Mouse (Mus musculus): ENCODE data around the gene B230217C12Rik.
A peak's percentile ranks its signal among the peaks of the same experiment; 100 is the strongest.

The B230217C12Rik gene

DNA sequence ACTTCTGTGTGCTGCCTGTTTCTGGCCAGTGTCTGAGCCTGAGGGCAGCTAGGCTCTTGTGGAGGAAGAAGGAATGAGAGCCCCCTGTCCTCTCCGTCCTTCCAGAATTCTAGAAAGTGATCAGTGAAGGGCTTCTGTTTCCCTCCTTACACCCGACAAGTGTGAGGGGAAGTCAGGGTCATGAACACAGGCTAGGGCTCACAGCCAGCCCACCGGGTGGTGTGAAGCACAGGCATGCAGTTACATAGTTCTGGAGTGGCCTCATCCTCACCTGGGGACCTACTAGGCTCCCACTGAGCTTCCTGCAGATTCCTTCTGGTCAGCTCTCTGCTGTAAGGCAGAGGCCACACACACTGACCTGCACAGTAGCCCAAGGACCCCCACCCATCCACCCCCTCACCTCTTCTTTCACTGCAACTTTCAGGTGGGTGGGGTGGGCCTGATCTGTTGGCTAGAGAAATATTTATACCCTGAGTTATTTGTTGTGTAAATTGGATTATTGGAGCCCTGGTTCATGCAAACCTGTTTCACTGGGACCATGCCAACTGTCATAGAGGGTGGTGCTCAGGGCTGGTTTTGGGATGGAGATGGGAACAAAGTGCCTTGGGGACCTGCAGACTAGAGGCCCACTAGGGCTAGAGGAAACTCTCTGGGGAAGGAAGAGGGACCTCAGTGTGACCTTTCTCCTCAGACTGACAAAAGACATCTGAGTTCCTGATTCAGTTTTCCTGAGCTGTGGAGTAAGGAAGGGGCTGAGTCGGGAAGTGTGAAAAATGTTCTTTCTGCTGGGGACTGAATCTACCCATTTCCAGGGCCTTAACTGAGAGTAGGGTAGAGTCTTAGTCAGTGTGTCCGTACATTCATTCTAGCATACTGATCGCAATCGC is 31.1 kb upstream of the B230217C12Rik start:
- DNase-seq (ENCODE audit: low spot score) = no peak

DNA sequence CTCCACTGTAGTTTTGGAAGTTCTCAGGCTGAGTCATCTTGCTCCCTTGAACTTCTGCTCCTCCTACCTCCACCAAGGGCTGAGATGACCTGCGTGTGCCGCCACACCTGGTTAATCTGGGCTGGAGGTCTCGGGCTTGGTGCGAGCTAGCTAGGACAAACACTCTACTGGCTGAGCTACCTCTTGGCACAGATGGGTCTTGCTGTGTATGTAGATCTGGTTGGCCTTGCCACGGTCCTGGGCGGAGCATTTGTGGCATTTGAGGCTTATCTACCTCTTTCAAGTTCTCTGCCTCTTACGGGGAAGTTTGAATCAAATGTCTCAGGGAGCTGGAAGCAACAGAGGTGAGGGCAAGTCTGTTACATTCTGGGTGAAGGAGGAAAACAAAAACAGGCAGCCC is 30.2 kb upstream of the B230217C12Rik start:
- DNase-seq (ENCODE audit: low spot score) = no peak

DNA sequence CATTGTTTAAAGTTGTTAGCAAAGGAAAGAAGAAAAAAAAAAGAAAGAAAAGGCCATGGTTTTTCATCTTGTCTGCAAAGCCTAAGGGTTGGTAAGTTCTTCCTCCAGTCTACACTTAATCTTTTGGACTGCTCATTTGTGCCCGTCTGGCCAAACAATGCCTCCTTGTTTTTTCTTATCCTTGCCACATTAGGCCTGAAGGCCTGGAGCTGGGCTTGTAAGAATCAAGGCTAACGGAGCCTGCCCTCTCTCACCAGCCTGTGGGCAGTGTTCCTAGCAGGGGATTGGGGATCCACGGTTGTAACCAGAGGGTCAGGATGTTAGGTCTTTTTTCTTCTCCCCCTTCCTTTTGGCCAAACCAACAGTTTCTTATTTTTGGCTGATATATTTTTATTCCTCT is 29.6 kb upstream of the B230217C12Rik start:
- DNase-seq (ENCODE audit: low spot score) = no peak

DNA sequence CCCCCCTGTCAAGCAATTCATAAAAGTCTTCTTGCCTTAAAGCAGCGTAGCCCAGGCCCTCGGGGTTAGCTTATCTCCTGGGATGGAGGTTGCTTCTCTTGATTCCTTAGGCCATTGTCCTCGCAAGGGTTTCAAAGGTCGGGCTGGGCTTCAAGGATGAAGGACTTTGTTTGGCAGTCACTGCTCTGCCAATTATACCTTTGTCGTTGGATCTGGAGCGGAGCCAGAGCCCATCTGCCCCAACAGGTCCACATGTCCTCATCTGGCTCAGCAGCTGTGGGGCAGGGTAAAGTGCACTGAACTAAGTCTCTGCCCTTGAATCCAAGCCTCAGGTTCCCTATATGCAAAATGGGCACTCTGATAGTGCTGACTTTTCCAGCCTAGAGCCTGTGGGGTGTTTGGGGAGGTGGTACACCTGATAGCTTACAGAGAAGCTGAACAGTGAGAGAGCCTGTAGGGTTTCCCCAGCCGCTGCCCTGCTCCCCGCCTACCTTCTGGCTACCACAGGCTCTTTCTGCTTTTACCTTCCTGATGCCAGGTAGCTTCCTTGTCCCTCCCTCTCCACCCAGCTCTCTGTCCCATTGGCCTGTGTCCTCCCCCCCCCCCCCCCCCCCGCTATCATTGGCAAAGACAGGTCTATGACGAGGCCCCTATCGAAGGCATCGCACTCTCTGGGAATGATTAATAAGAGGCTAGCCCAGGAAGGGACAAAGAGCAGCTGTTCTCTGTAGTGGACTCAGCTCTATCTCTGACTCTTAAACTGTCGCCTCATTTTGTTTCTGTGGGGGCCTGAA is 28.8 kb upstream of the B230217C12Rik start:
- no peak for DNase-seq (ENCODE audit: low spot score)

DNA sequence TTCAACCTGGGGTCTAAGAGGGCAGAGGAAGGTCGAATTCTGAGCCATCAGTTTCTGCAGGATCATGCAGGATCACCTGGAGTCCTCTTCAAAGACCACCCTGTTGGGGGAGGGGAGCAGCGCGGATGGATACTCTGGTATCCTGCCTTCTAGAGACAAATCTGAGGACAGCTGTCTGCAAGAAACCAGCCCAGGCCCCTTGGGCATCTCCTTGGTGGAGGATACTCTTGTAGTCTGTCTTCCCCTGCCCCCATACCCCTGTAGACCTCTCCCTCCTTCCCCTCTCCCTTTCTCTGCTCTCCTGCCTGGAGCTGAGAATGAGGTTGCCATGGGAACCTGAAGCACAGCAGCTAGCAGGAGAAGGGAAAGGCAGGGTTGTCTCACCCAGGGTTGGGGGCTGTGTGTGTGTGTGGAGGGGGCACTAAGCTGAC is 28.1 kb upstream of the B230217C12Rik start:
- DNase-seq (ENCODE audit: low spot score) = no peak

DNA sequence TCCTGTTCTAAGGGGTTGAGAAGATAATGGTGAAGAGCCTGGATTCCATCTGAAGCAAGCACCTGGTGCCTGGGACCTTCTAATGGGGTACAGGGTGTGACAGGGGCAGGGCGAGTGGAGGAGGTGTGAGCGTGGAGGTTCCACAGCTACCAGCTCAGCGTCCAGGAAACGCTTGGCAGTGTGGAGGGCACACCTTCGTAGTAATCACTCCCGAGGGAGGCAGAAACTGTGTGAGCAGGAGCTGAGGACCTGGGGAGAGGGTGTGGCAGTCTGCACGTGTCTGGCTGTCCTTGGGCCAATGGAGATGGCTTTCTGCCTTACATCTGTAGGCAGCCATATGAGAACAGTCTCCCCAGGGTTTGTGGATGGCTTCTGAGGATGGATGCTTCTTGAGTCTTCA is 27.5 kb upstream of the B230217C12Rik start:
- no peak for DNase-seq (ENCODE audit: low spot score)

DNA sequence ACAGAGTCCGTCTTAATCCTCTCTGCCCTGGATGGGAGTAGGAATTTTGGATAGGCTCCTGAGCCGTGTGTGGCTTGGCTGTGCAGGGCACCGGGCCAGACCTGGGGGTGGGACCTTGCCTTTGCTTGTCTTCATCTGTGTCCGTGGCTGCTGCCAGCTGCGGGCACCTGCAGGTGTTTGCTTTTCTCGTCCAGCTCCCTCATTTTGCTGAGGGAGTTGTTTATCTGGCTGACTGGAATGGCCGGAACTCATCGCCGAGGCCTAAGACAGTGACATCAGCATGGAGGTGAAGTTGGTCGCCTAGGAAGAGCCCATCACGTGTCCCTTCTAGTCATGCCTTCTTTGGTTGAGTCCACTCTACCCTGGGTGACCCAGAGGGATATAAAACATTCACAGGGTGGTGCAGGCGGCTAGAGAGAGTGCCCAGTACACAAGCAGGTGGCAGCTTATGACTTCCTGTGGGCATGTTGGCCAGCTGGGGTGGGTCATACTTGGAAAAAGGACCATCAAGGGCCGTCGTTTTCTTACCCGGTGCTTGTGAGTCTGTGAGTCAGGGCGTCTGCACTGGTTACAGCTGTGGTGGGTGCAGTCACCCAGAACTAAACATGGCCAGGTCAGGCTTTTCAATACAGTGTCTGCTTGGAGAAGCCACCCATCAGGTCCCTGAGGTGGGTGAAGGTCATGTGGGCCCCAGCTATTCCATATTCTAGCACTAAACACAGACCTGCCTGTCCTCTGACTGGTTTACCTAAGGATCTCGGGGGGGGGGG is 26.6 kb upstream of the B230217C12Rik start:
- DNase-seq (ENCODE audit: low spot score) = no peak

DNA sequence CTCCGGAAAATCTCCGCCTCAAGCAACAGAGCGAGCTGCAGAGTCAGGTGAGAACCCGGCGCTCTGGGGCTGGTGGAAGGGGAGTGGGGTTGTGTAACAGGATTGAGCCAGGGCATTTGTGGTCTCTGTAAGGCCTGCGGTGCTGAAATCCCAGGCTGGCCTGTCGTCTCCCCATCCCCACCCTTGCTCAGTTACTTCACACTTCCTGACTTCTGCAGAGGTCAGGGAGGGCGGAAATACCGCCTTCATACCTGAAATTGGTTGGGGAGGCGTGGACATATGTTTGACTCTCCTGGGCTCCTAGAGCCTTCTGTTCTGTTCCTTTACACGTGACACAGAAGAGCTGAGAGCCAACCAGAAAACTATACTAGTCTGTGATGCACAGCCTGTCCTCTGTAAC is 24.8 kb upstream of the B230217C12Rik start:
- DNase-seq (ENCODE audit: low spot score) = no peak

DNA sequence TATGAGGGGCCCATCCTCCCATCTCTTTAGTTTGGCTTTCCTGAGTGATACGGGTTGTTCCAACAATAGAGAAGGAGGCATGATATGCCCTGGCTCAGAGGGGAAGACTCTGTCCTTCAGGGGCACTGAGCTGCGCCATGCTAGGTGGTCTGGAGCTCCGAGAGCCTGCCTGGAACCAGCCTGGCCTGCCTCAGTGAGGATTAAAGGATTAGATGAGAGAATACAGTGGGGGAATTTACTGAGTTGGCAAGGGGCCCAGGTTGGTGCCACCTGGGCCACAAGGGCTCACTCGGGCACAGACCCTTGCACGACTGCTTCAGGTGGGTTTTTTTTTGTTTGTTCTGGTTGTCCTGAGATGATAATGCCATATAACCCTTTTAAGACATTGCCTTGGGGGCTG is 24.4 kb upstream of the B230217C12Rik start:
- no peak for DNase-seq (ENCODE audit: low spot score)

DNA sequence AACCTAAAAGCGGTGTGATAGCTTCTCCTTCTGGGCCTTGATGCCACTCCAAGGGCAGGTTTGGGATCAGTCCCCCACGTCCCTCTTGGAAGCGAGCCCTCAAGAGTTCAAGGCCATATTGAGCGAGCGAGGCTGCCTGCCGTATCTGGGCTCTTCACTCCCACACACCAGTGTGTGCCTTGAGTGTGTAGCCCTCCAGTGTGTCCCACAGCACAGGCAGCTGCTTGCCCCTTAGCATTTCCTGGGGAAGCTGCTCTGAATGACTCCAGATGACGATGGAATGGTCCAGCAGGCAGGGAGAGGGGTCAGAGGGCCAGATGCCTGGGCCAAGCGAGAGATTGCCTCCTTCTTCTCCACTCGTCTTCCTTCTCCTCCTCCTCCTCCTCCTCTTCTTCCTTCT is 23.7 kb upstream of the B230217C12Rik start:
- no peak for DNase-seq (ENCODE audit: low spot score)

DNA sequence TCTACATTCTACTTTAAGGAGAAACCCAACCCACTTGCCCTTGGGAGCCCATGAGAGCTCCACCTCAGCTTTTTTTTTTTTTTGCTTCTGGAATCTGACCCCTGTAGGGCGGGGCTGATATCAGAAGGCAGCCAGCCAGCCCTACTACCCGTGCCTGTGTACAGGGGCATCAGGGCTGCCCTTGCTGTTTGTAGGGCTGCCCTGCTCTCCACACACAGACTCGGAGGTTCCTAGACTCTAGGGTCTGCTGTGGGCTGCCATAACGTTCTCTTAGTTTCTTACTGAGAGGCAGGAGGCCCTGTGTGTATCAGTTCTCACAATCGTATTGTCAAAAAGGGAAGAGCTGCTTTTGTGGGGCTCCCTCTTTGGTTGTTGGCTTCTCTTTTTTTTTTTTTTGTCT is 23.2 kb upstream of the B230217C12Rik start:
- peak; percentile 44 for DNase-seq (ENCODE audit: low spot score)

DNA sequence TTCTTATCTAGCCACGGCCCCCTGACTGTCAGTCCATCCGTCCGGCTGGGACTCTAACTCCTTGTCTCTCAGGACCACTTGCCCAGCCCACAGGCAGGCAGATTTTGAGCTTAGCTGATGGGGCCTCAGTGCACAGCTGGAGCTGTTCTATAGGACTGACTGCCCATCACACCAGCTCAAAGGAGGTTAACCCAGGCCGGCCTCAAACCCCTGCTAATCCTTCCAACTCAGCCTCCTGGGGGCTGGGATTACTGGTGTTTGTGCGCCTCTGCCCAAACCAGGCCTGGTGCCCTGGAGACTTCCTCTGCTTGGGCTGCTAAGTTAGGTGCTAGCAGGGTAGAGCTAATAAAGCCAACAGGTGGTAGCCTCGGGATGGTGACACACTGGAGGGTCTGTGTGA is 22.6 kb upstream of the B230217C12Rik start:
- no peak for DNase-seq (ENCODE audit: low spot score)

DNA sequence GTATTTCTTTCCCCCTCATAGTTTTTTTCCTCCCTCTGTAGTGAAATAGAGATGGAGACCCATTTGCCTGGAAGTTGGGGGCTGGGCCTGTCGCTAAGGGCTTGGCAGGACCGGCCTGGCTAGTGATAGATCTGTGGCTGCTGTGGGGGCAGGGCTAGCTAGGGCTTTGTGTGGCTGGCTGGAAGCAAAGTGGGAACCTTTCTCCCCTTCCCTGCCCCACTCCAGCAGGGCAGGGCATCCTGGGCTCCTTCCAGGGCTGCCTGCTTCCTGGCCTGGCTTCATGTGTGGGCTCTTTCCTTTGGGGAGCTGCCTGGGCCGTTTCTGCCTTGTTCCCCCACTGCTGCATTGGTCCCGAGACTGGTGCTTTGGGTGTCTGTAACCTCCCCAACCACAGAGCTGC is 22.0 kb upstream of the B230217C12Rik start:
- DNase-seq (ENCODE audit: low spot score) = peak; percentile 60

DNA sequence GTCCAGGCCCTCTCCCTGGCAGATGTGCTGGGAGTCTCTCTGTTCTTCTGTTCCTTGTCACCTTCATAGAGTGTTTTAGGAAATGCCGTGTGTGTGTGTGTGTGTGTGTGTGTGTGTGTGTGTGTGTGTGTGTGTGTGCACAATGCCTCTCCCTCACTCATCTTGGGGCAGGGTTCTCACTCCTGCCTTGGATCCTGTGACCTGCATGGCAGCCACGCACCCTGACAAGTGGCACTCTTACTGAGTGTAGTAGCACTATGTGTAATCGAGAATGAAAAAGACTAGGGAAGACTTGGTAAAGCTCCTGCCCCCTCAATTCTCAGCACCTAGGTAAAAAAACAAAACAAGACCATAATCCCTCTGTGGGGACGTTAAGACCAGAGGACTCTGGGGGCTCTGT is 21.5 kb upstream of the B230217C12Rik start:
- DNase-seq (ENCODE audit: low spot score) = no peak

DNA sequence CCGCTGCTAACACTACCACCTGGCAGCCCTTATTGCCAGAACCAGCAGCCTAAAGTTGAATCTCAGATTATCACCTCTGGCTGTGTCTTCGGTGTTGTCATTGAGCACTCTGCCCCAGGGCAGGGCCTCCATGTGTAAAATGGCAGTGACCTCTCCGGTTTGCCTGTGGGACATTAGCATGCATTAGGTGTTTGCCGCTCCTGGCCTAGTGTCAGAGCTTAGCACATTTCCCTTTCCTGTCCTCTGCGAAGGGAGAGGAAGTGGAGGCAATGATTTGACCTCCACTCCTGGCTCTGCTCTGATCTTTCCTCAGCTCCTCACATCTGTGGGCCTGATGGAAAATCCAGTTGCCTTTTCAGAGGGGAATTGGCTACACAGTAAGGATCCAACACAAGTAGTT is 20.7 kb upstream of the B230217C12Rik start:
- DNase-seq (ENCODE audit: low spot score) = no peak

DNA sequence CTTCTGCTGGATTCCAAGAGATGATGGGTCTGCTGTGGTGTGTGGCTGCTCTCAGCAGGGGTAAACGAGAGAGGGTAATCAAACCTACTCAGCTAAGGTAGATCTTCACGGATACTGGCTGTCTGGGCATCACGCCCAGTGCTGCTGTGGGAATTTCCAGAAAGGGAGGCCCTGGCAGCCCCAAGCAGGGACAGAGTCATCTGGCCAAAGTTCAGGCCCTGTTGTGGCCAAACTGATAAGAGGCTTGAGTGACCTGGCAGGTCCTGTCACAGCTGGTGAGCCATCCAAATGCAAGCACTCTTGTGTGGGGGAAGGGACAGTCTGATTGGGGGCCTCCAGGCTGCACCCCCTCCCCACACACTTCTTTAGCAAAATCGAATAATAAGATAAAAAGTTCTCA is 19.7 kb upstream of the B230217C12Rik start:
- DNase-seq (ENCODE audit: low spot score) = peak; percentile 86

DNA sequence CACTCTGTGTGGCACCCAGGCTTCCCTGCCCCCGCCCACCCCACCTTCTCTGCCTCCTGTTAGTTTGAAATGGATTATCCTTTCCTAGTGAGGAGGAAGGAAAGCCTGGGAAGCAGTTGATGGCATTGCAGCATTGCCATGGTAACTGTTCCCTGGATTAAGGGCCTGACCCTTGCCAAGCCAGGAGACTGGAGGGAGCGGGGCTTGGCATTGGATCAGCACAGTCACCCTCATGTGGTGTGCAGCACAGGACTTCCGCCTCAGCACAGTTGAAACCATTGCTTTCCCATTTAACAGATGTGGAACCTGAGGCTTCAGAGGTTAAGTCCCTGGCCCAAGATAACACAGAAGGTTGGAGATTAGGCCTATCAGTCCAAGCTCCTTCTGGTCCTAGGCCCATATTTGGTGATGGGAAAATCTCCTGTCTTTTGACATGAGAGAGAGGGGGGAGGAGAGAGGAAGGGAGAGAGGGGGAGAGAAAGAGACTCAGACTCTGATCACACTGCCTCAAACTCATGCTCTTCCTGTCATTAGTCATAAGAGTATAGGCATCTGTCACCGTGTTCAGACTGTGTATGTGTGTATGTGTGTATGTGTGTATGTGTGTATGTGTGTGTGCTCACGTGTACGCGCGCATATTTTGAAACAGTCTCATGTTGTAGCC is 19.0 kb upstream of the B230217C12Rik start:
- DNase-seq (ENCODE audit: low spot score) = peak; percentile 52

DNA sequence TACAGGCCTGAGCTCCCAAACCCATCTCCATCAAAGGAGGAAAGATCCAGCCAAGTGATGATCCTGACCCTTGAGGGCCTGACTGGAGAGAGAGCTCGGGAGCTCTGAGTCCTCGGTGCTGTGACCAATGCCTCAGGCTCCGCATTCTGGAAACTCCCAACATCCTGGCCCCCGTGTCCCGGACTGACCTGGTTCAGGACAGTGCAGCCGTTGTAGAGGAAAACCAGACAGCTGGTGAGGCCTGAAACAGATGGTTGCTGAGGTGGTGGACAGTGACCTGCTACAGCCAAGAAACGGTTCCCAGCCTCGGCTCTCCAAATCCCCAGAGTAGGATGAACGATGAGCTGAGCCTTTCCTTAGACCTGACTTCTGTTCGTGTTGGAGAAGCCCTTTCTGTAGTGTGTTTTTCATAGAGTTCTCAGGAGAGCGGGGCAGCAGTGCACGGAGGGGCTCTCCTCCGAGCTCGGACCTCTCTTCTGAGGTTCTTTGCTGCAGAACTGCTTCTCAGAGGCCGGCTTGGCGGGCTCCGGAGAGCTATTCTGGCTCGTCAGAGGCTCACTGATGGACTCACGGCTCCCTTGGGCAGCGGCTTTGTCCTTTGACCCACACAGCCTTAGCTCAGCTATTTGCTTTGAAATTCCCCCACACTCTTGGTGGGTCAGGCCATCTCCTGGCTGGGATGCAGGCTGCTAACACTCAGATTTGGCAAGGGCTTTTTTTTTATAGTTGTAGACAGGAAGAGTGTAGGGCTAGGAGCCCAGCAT is 17.6 kb upstream of the B230217C12Rik start:
- DNase-seq (ENCODE audit: low spot score) = no peak

DNA sequence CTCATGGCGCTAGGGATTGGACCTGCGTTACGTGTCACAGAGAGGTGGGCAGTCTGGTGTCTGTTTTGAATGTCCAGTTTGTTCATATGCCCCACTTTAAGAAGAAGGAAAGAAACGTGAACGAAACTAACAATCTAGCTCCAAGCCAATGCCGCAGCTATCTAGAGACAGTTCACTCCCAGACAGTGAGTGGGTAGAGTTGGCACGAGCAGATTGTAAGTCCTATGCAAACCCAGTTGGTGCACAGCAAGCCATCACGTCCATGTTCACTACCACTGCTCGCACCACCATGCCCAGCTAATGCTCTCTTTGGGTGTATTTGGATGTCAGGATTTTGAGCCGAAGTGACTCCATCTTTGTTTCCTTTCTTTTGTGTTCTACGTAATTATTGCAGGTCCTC is 16.4 kb upstream of the B230217C12Rik start:
- no peak for DNase-seq (ENCODE audit: low spot score)

DNA sequence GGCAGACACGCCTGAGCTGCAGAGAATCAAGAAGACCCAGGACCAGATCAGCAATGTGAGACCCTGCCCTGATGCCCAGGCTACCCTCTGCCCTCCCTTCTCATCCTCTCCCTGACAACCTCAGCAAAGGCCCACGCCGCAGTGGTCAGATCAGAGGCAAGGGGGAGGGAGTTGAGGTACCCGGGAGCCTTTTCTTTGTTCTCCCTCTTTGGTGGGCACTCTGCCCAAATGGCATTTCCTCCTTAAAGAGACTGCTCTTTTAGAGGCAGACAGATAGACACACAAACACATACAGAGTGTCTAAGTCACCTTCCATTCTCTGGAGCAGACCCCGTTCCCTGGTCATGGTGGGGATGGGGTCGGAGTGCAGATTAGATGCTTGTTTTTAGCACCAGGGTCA is 15.7 kb upstream of the B230217C12Rik start:
- no peak for DNase-seq (ENCODE audit: low spot score)

DNA sequence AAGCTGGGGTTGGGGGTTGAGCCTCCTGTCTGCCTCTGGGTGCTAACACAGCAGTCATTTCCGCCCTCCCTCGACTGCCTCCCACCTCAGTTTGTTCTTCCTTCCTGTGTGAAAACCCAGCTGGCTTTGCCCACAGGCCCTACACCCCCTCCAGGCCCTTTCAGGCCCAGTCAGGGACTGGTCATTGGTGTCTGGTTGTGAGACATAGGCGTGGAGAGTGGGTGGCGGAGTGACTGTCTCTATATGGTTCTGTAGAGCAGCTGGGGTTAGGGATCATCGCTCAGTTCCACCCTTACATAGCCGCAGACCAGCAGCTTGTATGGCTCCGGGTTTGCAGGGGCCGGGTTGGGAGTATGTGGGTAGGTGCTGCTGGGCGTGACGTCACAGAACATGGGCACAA is 15.3 kb upstream of the B230217C12Rik start:
- no peak for DNase-seq (ENCODE audit: low spot score)
